Mouse (Mus musculus): ENCODE measurements at regions not wholly inside any gene's neighbourhood (a gene's known extent, or its start where the extent isn't known, plus 50 kb on each side); places are given as distances from the start of the nearest gene placed in this dataset.

GRCm38 (mm10) chr2:167878255-167878865 is 53.5 kb upstream of the Ptpn1 start:
- no peak for DNase-seq (ENCODE audit: low spot score)

- DNase-seq (ENCODE audit: low spot score) = no peak
These were observed 54.5 kb upstream of the Ptpn1 start for GRCm38 (mm10) chr2:167877254-167877870.

GRCm38 (mm10) chr2:167872507-167872906 is 59.4 kb upstream of the Ptpn1 start:
- DNase-seq (ENCODE audit: low spot score) = no peak

GRCm38 (mm10) chr2:167870153-167870552 is 61.7 kb upstream of the Ptpn1 start:
- no peak for DNase-seq (ENCODE audit: low spot score)

GRCm38 (mm10) chr2:167866751-167867150 is 65.1 kb upstream of the Ptpn1 start:
- DNase-seq (ENCODE audit: low spot score) = no peak

GRCm38 (mm10) chr2:167865525-167865924 is 66.3 kb upstream of the Ptpn1 start:
- DNase-seq (ENCODE audit: low spot score) = no peak

- DNase-seq (ENCODE audit: low spot score) = no peak
These were observed 67.2 kb upstream of the Ptpn1 start for GRCm38 (mm10) chr2:167864672-167865071.

- DNase-seq (ENCODE audit: low spot score) = no peak
These were observed 67.6 kb upstream of the Ptpn1 start for GRCm38 (mm10) chr2:167864228-167864627.

- no peak for DNase-seq (ENCODE audit: low spot score)
These were observed 68.2 kb upstream of the Ptpn1 start for GRCm38 (mm10) chr2:167863616-167864015.

GRCm38 (mm10) chr2:167861178-167861520 is 70.7 kb upstream of the Ptpn1 start:
- DNase-seq (ENCODE audit: low spot score) = no peak

- peak; percentile 83 for DNase-seq (ENCODE audit: low spot score)
These were observed 71.2 kb upstream of the Ptpn1 start for GRCm38 (mm10) chr2:167860457-167861177.

GRCm38 (mm10) chr2:167859575-167859974 is 72.3 kb upstream of the Ptpn1 start:
- no peak for DNase-seq (ENCODE audit: low spot score)

- DNase-seq (ENCODE audit: low spot score) = no peak
These were observed 73.5 kb upstream of the Ptpn1 start for GRCm38 (mm10) chr2:167858346-167858745.

GRCm38 (mm10) chr2:167857911-167858310 is 73.9 kb upstream of the Ptpn1 start:
- DNase-seq (ENCODE audit: low spot score) = no peak

GRCm38 (mm10) chr2:167856920-167857475 is 74.9 kb upstream of the Ptpn1 start:
- DNase-seq (ENCODE audit: low spot score) = no peak

- DNase-seq (ENCODE audit: low spot score) = no peak
These were observed 75.8 kb upstream of the Ptpn1 start for GRCm38 (mm10) chr2:167856020-167856419.

GRCm38 (mm10) chr2:167854060-167854459 is 77.8 kb upstream of the Ptpn1 start:
- no peak for DNase-seq (ENCODE audit: low spot score)

- DNase-seq (ENCODE audit: low spot score) = no peak
These were observed 78.4 kb upstream of the Ptpn1 start for GRCm38 (mm10) chr2:167853411-167853821.

GRCm38 (mm10) chr2:167852582-167852981 is 79.3 kb upstream of the Ptpn1 start:
- DNase-seq (ENCODE audit: low spot score) = no peak

- DNase-seq (ENCODE audit: low spot score) = no peak
These were observed 80.5 kb upstream of the Ptpn1 start for GRCm38 (mm10) chr2:167851216-167851896.

GRCm38 (mm10) chr2:167849999-167850552 is 81.8 kb upstream of the Ptpn1 start:
- no peak for DNase-seq (ENCODE audit: low spot score)
